Mouse (Mus musculus) embryonic fibroblast, embryonic 13.5 days (primary cell): ENCODE results near the gene Zswim1. TPM values are rescaled to one million over a fixed set of nuclear protein-coding genes. Genes with fewer than 3 reads are reported as not detected.

Source experiments
- H3K27ac ChIP-seq: 2 replicates; pipeline ENCODE4 v1.5.1; 2012; ENCODE audit warnings: low read length, control low read depth, inconsistent platforms; ENCODE audit not compliant: insufficient read depth
- H3K4me1 ChIP-seq: 2 replicates; pipeline ENCODE4 v1.6.1; 2011; ENCODE audit warnings: low read length; ENCODE audit not compliant: control insufficient read depth, insufficient read depth
- H3K4me3 ChIP-seq: 2 replicates; pipeline ENCODE4 v1.5.1; 2011; ENCODE audit warnings: mild to moderate bottlenecking, control low read depth, low read length; ENCODE audit not compliant: insufficient read depth
- CTCF ChIP-seq: IDR thresholded peaks from 2 replicates; pipeline ENCODE4 v1.5.1; 2011; ENCODE audit warnings: mild to moderate bottlenecking, control low read depth, low read length, moderate library complexity, borderline replicate concordance; ENCODE audit not compliant: insufficient read depth
- POLR2A ChIP-seq: IDR thresholded peaks from 2 replicates; pipeline ENCODE4 v1.6.1; 2011; ENCODE audit warnings: low read depth, mild to moderate bottlenecking, control low read depth, low read length, moderate library complexity
- polyA plus RNA-seq: library from polyadenylated mRNA; stranded (reverse); fragments of >200 nt; gene quantifications from 2 replicates; pipeline ENCODE4 v1.2.4, GENCODE M21; 2011; ENCODE audit warnings: low read depth; ENCODE audit not compliant: missing spikeins, insufficient read length

Gene Zswim1
- polyA plus RNA-seq, 1 experiment: 10.1 TPM

- TF ChIP-seq CTCF (no peak), POLR2A (no peak)
Measured at GRCm38 (mm10) chr2:164803921-164804313, 18.6 kb upstream of the Zswim1 start.

GRCm38 (mm10) chr2:164804533-164805331 lies 17.8 kb upstream of the Zswim1 start, which contains the start of the genes Acot8 and Zswim3:
TSS of gene Acot8 (minus strand) at chr2:164804882.
TSS of gene Zswim3 (plus strand) at chr2:164805098.
- Histone ChIP-seq H3K27ac (peak within 1 kb of the TSS; percentile 57), H3K4me1 (peaks cover 2% of the 10 kb centered on the region; the same call in 1 of the 2 replicates), H3K4me3 (peak within 1 kb of the TSS; percentile 78)
- TF ChIP-seq POLR2A (peak; percentile 85), CTCF (no peak)

More at GRCm38 (mm10) chr2:164803921-164804313, 18.6 kb upstream of the Zswim1 start:
- Histone ChIP-seq H3K27ac (no peak overlapping the region), H3K4me3 (peak overlapping the region; percentile 78), H3K4me1 (peaks cover 2% of the 10 kb centered on the region; the same call in 1 of the 2 replicates)

- peaks cover 2% of the 10 kb centered on the region; the same call in 1 of the 2 replicates for H3K4me1 ChIP-seq
- TF ChIP-seq POLR2A: no peak
- no peak for TF ChIP-seq CTCF
- H3K4me3 ChIP-seq: peak overlapping the region; percentile 76
- H3K27ac ChIP-seq: no peak overlapping the region
Measured at GRCm38 (mm10) chr2:164805332-164805718, 17.2 kb upstream of the Zswim1 start.

- Histone ChIP-seq H3K4me1 (peaks cover 2% of the 10 kb centered on the region; the same call in 1 of the 2 replicates), H3K4me3 (no peak overlapping the region), H3K27ac (no peak overlapping the region)
- TF ChIP-seq POLR2A (no peak), CTCF (no peak)
Measured at GRCm38 (mm10) chr2:164806614-164807013, 15.9 kb upstream of the Zswim1 start.

- H3K27ac ChIP-seq: no peak overlapping the region
- no peak overlapping the region for H3K4me3 ChIP-seq
- TF ChIP-seq POLR2A: no peak
- no peak for TF ChIP-seq CTCF
- peaks cover 7% of the 10 kb centered on the region for H3K4me1 ChIP-seq
Measured at GRCm38 (mm10) chr2:164813557-164813956, 8.9 kb upstream of the Zswim1 start.

GRCm38 (mm10) chr2:164815348-164815747 lies 7.1 kb upstream of the Zswim1 start:
- TF ChIP-seq CTCF: no peak
- no peak for TF ChIP-seq POLR2A
- H3K4me3 ChIP-seq: no peak overlapping the region

GRCm38 (mm10) chr2:164815821-164816220 lies 6.7 kb upstream of the Zswim1 start:
- TF ChIP-seq CTCF: no peak
- TF ChIP-seq POLR2A: no peak
- H3K27ac ChIP-seq: no peak overlapping the region
- peaks cover 7% of the 10 kb centered on the region for H3K4me1 ChIP-seq
- H3K4me3 ChIP-seq: no peak overlapping the region

More at GRCm38 (mm10) chr2:164815348-164815747, 7.1 kb upstream of the Zswim1 start:
- Histone ChIP-seq H3K27ac (no peak overlapping the region), H3K4me1 (peaks cover 7% of the 10 kb centered on the region)

GRCm38 (mm10) chr2:164817206-164817605 lies 5.3 kb upstream of the Zswim1 start:
- no peak overlapping the region for H3K27ac ChIP-seq
- peaks cover 7% of the 10 kb centered on the region for H3K4me1 ChIP-seq
- H3K4me3 ChIP-seq: no peak overlapping the region
- TF ChIP-seq POLR2A (no peak), CTCF (no peak)

GRCm38 (mm10) chr2:164817703-164818102 lies 4.8 kb upstream of the Zswim1 start:
- TF ChIP-seq CTCF: no peak
- no peak for TF ChIP-seq POLR2A
- H3K4me3 ChIP-seq: no peak overlapping the region
- peaks cover 7% of the 10 kb centered on the region for H3K4me1 ChIP-seq
- H3K27ac ChIP-seq: no peak overlapping the region

GRCm38 (mm10) chr2:164821060-164821459 lies 1.4 kb upstream of the Zswim1 start:
- no peak overlapping the region for H3K27ac ChIP-seq
- TF ChIP-seq CTCF (no peak), POLR2A (no peak)
- peaks cover 7% of the 10 kb centered on the region for H3K4me1 ChIP-seq
- H3K4me3 ChIP-seq: no peak overlapping the region
